Comparison of ENCODE assay signal across 17 mouse cellular contexts in genomic region chr10:42537571-42538316, GRCm38 (mm10). TPM values are rescaled to one million over a fixed set of nuclear protein-coding genes. Genes with fewer than 3 reads are reported as not detected.
A peak's percentile ranks its signal among the peaks of the same experiment; 100 is the strongest.
DNase-seq lines count a peak whose midpoint lies in the region; ATAC-seq and TF ChIP-seq lines count a peak whose summit lies in the region.
"Had no signal": no experiment of that assay in that cellular context is flagged by ENCODE, and none has a peak within 500 bp of the region (broad histone marks: within the 10 kb centered on the region; RNA-seq: fewer than 3 reads in every experiment).

No protein-coding gene starts in this region.

- no peak for TF ChIP-seq EP300 in heart, adult 2 months (IDR thresholded peaks at IDR 0.05; ENCODE audit: insufficient read depth, low read depth, low read length)
- TF ChIP-seq EP300 in stomach, postnatal 0 days (optimal IDR thresholded peaks at IDR 0.05), result no peak

- intact Hi-C loops in heart, adult 2 months (cut with DNase I), result no loop called here

- 53% methylated on average over 9 of the region's 9 CpGs for WGBS in heart, embryonic 10.5 days
- 66% methylated on average over 9 of the region's 9 CpGs for WGBS in heart, adult 2 months
- 81% methylated on average over 9 of the region's 9 CpGs for WGBS in stomach, embryonic 14.5 days
- 73% methylated on average over 9 of the region's 9 CpGs for WGBS in stomach, postnatal 0 days
- 23% methylated on average over 9 of the region's 9 CpGs for WGBS in liver, embryonic 13.5 days (ENCODE audit: insufficient replicate concordance)

- no peaks in the 10 kb centered on the region for H3K9me3 ChIP-seq in heart, embryonic 10.5 days
- H3K9me3 ChIP-seq in stomach, embryonic 14.5 days (ENCODE audit: control insufficient read depth, low read depth, low read length), result no peaks in the 10 kb centered on the region
- H3K9me3 ChIP-seq in stomach, postnatal 0 days (ENCODE audit: control insufficient read depth, low read length), result no peaks in the 10 kb centered on the region
- H3K9me3 ChIP-seq in liver, embryonic 13.5 days (replicated peaks), result no peaks in the 10 kb centered on the region
- H3K9me3 ChIP-seq: megakaryocyte, embryonic 14.5 days had no signal

- peaks cover 25% of the 10 kb centered on the region for H3K4me1 ChIP-seq in heart, embryonic 10.5 days
- no peaks in the 10 kb centered on the region for H3K4me1 ChIP-seq in heart, adult 2 months (ENCODE audit: control insufficient read depth, insufficient read depth, low read length)
- no peaks in the 10 kb centered on the region for H3K4me1 ChIP-seq in stomach, embryonic 14.5 days (ENCODE audit: control insufficient read depth, insufficient read depth, low read length)
- H3K4me1 ChIP-seq in stomach, postnatal 0 days (replicated peaks; ENCODE audit: control insufficient read depth, insufficient read depth), result no peaks in the 10 kb centered on the region
- H3K4me1 ChIP-seq in liver, embryonic 13.5 days (replicated peaks), result peaks cover 78% of the 10 kb centered on the region

- no peaks in the 10 kb centered on the region for H3K79me2 ChIP-seq in heart, adult 2 months (replicated peaks; ENCODE audit: control insufficient read depth, insufficient read depth, low read length)

- DNase-seq in heart, embryonic 10.5 days (ENCODE audit: low spot score), result peak; percentile 90
- DNase-seq in heart, adult 2 months, result no peak
- DNase-seq in stomach, postnatal 0 days (ENCODE audit: low spot score), result no peak
- DNase-seq in liver, embryonic 13.5 days, result peak; percentile 81
- no peak for DNase-seq in adrenal gland, adult 8-10 months
- no peak for DNase-seq in gastrocnemius, postnatal 4 days (ENCODE audit: low spot score in 2 of 2)
- no peak for DNase-seq in thymus, postnatal 10 days (ENCODE audit: low spot score in 2 of 2)
- DNase-seq: B cell, adult 2 months; cerebellum, adult 8-10 months; gastrocnemius, postnatal 25 days; heart, postnatal 36 days; kidney, adult 8-10 months; lung, adult 2 months had no signal

- TF ChIP-seq CTCF in heart, adult 2 months (IDR thresholded peaks at IDR 0.05), result no peak
- TF ChIP-seq CTCF in stomach, postnatal 0 days (IDR thresholded peaks at IDR 0.05; ENCODE audit: low read depth), result no peak

- no peak for TF ChIP-seq POLR2A in heart, adult 2 months (IDR thresholded peaks at IDR 0.05; ENCODE audit: insufficient read depth, low read depth, low read length)

- H3K27ac ChIP-seq in heart, embryonic 10.5 days, result peak overlapping the region; percentile 75
- H3K27ac ChIP-seq in heart, adult 2 months, result no peak overlapping the region
- H3K27ac ChIP-seq in stomach, embryonic 14.5 days (ENCODE audit: low read length), result no peak overlapping the region
- H3K27ac ChIP-seq in stomach, postnatal 0 days (replicated peaks), result no peak overlapping the region
- H3K27ac ChIP-seq in liver, embryonic 13.5 days, result peak overlapping the region; percentile 97

- no peak overlapping the region for H3K4me3 ChIP-seq in heart, embryonic 10.5 days
- no peak overlapping the region for H3K4me3 ChIP-seq in heart, adult 2 months
- H3K4me3 ChIP-seq in stomach, embryonic 14.5 days (ENCODE audit: low read depth, low read length), result no peak overlapping the region
- H3K4me3 ChIP-seq in stomach, postnatal 0 days (ENCODE audit: low read depth, low read length), result no peak overlapping the region
- peak overlapping the region; percentile 33 for H3K4me3 ChIP-seq in liver, embryonic 13.5 days (replicated peaks)
- H3K4me3 ChIP-seq: megakaryocyte, embryonic 14.5 days had no signal

- H3K36me3 ChIP-seq in heart, embryonic 10.5 days, result peaks cover 34% of the 10 kb centered on the region
- H3K36me3 ChIP-seq in heart, adult 2 months (ENCODE audit: control insufficient read depth, insufficient read depth, low read length), result no peaks in the 10 kb centered on the region
- H3K36me3 ChIP-seq in stomach, embryonic 14.5 days (ENCODE audit: control insufficient read depth, insufficient read depth, low read length), result peaks cover 14% of the 10 kb centered on the region
- H3K36me3 ChIP-seq in stomach, postnatal 0 days (ENCODE audit: control insufficient read depth, insufficient read depth, low read length), result peaks cover 10% of the 10 kb centered on the region
- H3K36me3 ChIP-seq in liver, embryonic 13.5 days, result peaks cover 29% of the 10 kb centered on the region

- H3K27me3 ChIP-seq in heart, embryonic 10.5 days (ENCODE audit: insufficient read depth, poor library complexity, severe bottlenecking), result no peaks in the 10 kb centered on the region
- H3K27me3 ChIP-seq in heart, adult 2 months (ENCODE audit: control insufficient read depth, insufficient read depth, low read length), result no peaks in the 10 kb centered on the region
- no peaks in the 10 kb centered on the region for H3K27me3 ChIP-seq in stomach, embryonic 14.5 days (ENCODE audit: control insufficient read depth, insufficient read depth, low read length)
- no peaks in the 10 kb centered on the region for H3K27me3 ChIP-seq in stomach, postnatal 0 days (ENCODE audit: control insufficient read depth, insufficient read depth, low read length)
- H3K27me3 ChIP-seq in liver, embryonic 13.5 days, result no peaks in the 10 kb centered on the region

- no peak overlapping the region for H3K9ac ChIP-seq in heart, adult 2 months (ENCODE audit: low read depth, low read length)
- H3K9ac ChIP-seq in stomach, embryonic 14.5 days (replicated peaks; ENCODE audit: low read depth, low read length), result no peak overlapping the region
- no peak overlapping the region for H3K9ac ChIP-seq in stomach, postnatal 0 days (ENCODE audit: low read length)
- H3K9ac ChIP-seq in liver, embryonic 13.5 days, result peak overlapping the region; percentile 64

- peak; percentile 65; the same call in 1 of the 2 replicates for ATAC-seq in stomach, embryonic 14.5 days (ENCODE audit: insufficient number of reproducible peaks, insufficient read depth, low FRiP score, low read depth)
- no peak for ATAC-seq in stomach, postnatal 0 days (ENCODE audit: low FRiP score, low TSS enrichment)
- ATAC-seq in liver, embryonic 13.5 days (ENCODE audit: low read depth), result peak; percentile 91
- ATAC-seq: activated CD4-positive, CD25-positive, alpha-beta regulatory T cell, adult 4 months had no signal

- H3K4me2 ChIP-seq in stomach, embryonic 14.5 days (replicated peaks; ENCODE audit: low read depth, low read length), result no peak overlapping the region
- H3K4me2 ChIP-seq in stomach, postnatal 0 days (replicated peaks; ENCODE audit: low read depth), result no peak overlapping the region
- H3K4me2 ChIP-seq in liver, embryonic 13.5 days, result peak overlapping the region; percentile 70

RNA-seq across cellular contexts. Expression of gene Snx3, which starts 35.9 kb away (rescaled TPM):
- 339 and 374 TPM in 2 replicates for polyA plus RNA-seq in heart, embryonic 10.5 days (2016; fragmentation: Nextera tagmentation; extraction: Ambion mirVana)
- total RNA-seq in heart, adult 2 months (2021), result 100 to 1,000 TPM; 164 to 179 TPM
- polyA plus RNA-seq in heart, adult 2 months (2012; rRNA removed), result 258 and 403 TPM in 2 replicates
- 301 and 311 TPM in 2 replicates for polyA plus RNA-seq in stomach, embryonic 14.5 days (2014; fragmentation: Nextera tagmentation; extraction: Ambion mirVana)
- 257 and 275 TPM in 2 replicates for polyA plus RNA-seq in stomach, postnatal 0 days (2015; fragmentation: Nextera tagmentation; extraction: Ambion mirVana)
- polyA plus RNA-seq in liver, embryonic 13.5 days (2015; fragmentation: Nextera tagmentation; extraction: Ambion mirVana), result 294 and 318 TPM in 2 replicates
- 100 to 1,000 TPM; 200 to 230 (median 204) TPM for total RNA-seq in adrenal gland, adult 8-10 months (2022)
- 100 to 1,000 TPM; 143 to 147 TPM for total RNA-seq in gastrocnemius, postnatal 4 days (2021)

RNA-seq across cellular contexts. Expression of gene Nr2e1, which starts 45.7 kb away (rescaled TPM):
- polyA plus RNA-seq in heart, embryonic 10.5 days (2016; fragmentation: Nextera tagmentation; extraction: Ambion mirVana), result not detected in 2 replicates
- total RNA-seq in heart, adult 2 months (2021), result not detected
- not detected in 2 replicates for polyA plus RNA-seq in heart, adult 2 months (2012; rRNA removed)
- not detected in 2 replicates for polyA plus RNA-seq in stomach, embryonic 14.5 days (2014; fragmentation: Nextera tagmentation; extraction: Ambion mirVana)
- 0.04 TPM in 1 of 2 replicates, not detected in the other for polyA plus RNA-seq in stomach, postnatal 0 days (2015; fragmentation: Nextera tagmentation; extraction: Ambion mirVana)
- not detected in 2 replicates for polyA plus RNA-seq in liver, embryonic 13.5 days (2015; fragmentation: Nextera tagmentation; extraction: Ambion mirVana)
- total RNA-seq in adrenal gland, adult 8-10 months (2022), result not detected
- total RNA-seq in gastrocnemius, postnatal 4 days (2021), result not detected
- total RNA-seq: ES-E14; gastrocnemius, postnatal 25 days; heart, postnatal 36 days had no signal
- polyA plus RNA-seq: activated CD4-positive, CD25-positive, alpha-beta regulatory T cell, adult 4 months; lung, adult 2 months had no signal

RNA-seq across cellular contexts. Expression of gene Ostm1, which starts 45.9 kb away (rescaled TPM):
- 21.1 and 31.6 TPM in 2 replicates for polyA plus RNA-seq in heart, embryonic 10.5 days (2016; fragmentation: Nextera tagmentation; extraction: Ambion mirVana)
- total RNA-seq in heart, adult 2 months (2021), result 10 to 100 TPM; 18.0 to 19.2 TPM
- 14.0 and 18.4 TPM in 2 replicates for polyA plus RNA-seq in heart, adult 2 months (2012; rRNA removed)
- polyA plus RNA-seq in stomach, embryonic 14.5 days (2014; fragmentation: Nextera tagmentation; extraction: Ambion mirVana), result 11.9 and 12.5 TPM in 2 replicates
- polyA plus RNA-seq in stomach, postnatal 0 days (2015; fragmentation: Nextera tagmentation; extraction: Ambion mirVana), result 13.0 and 13.5 TPM in 2 replicates
- polyA plus RNA-seq in liver, embryonic 13.5 days (2015; fragmentation: Nextera tagmentation; extraction: Ambion mirVana), result 15.6 and 18.4 TPM in 2 replicates
- total RNA-seq in adrenal gland, adult 8-10 months (2022), result 10 to 100 TPM; 31.6 to 39.0 (median 36.8) TPM
- 1 to 10 TPM; 6.7 to 7.4 TPM for total RNA-seq in gastrocnemius, postnatal 4 days (2021)

RNA-seq across cellular contexts. Expression of gene Afg1l, which starts 59.4 kb away (rescaled TPM):
- 8.7 and 11.3 TPM in 2 replicates for polyA plus RNA-seq in heart, embryonic 10.5 days (2016; fragmentation: Nextera tagmentation; extraction: Ambion mirVana)
- total RNA-seq in heart, adult 2 months (2021), result 10 to 100 TPM; 28.6 to 31.3 TPM
- polyA plus RNA-seq in heart, adult 2 months (2012; rRNA removed), result 22.3 and 36.8 TPM in 2 replicates
- 7.4 and 7.5 TPM in 2 replicates for polyA plus RNA-seq in stomach, embryonic 14.5 days (2014; fragmentation: Nextera tagmentation; extraction: Ambion mirVana)
- 6.3 and 6.4 TPM in 2 replicates for polyA plus RNA-seq in stomach, postnatal 0 days (2015; fragmentation: Nextera tagmentation; extraction: Ambion mirVana)
- polyA plus RNA-seq in liver, embryonic 13.5 days (2015; fragmentation: Nextera tagmentation; extraction: Ambion mirVana), result 2.4 and 2.7 TPM in 2 replicates
- 10 to 100 TPM; 16.8 to 21.0 (median 18.7) TPM for total RNA-seq in adrenal gland, adult 8-10 months (2022)
- total RNA-seq in gastrocnemius, postnatal 4 days (2021), result 1 to 10 TPM; 5.0 to 6.3 TPM

Comparison
In these comparisons a context has a peak if more than half of its experiments do, and no peak if none do; other contexts are left out.
1. DNase-seq: peak in heart, embryonic 10.5 days (single experiment) and liver, embryonic 13.5 days (single experiment); none in heart, adult 2 months (0 of 2), stomach, postnatal 0 days (single experiment), adrenal gland, adult 8-10 months (single experiment), gastrocnemius, postnatal 4 days (0 of 2) and thymus, postnatal 10 days (0 of 2).
2. H3K27ac ChIP-seq: peak in heart, embryonic 10.5 days (single experiment) and liver, embryonic 13.5 days (single experiment); none in heart, adult 2 months (single experiment), stomach, embryonic 14.5 days (single experiment) and stomach, postnatal 0 days (single experiment).